Mouse (Mus musculus) brain, embryonic 18.5 days (tissue): ENCODE results near the gene Gab3.

Experiments
- DNase-seq: peaks from one replicate; pipeline ENCODE4 v3.0.0-alpha.2; 2012; ENCODE audit warnings: low read depth, low spot score

Gene Gab3

GRCm38 (mm10) chrX:75084774-75085508 is at the start of gene Gab3:
TSS of gene Gab3 (minus strand) at chrX:75085458.
- no peak for DNase-seq

GRCm38 (mm10) chrX:75130467-75131160 is 45.4 kb upstream of the Gab3 start, which contains the start of gene Mpp1:
TSS of gene Mpp1 (minus strand) at chrX:75131016.
- DNase-seq = peak; percentile 64

DNA sequence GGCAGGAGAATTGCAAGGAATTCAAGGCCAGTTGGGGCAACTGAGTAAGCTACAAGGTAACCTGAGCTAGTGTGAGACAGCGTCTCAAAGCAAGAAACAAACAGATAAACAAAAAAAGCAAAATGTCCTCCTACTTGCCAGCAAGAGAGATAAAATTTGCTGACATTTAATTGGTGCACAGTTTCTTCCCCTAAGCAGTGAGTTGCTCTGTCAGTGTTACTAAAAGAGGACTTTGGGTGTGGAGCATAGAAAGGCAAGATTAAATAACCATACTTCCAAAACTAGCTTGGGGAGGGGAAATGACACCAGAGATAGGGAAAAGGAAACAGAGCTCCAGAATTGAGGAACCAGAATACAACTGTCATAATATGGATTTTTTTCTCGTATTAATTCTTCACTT is 44.2 kb upstream of the Gab3 start:
- DNase-seq = no peak

DNA sequence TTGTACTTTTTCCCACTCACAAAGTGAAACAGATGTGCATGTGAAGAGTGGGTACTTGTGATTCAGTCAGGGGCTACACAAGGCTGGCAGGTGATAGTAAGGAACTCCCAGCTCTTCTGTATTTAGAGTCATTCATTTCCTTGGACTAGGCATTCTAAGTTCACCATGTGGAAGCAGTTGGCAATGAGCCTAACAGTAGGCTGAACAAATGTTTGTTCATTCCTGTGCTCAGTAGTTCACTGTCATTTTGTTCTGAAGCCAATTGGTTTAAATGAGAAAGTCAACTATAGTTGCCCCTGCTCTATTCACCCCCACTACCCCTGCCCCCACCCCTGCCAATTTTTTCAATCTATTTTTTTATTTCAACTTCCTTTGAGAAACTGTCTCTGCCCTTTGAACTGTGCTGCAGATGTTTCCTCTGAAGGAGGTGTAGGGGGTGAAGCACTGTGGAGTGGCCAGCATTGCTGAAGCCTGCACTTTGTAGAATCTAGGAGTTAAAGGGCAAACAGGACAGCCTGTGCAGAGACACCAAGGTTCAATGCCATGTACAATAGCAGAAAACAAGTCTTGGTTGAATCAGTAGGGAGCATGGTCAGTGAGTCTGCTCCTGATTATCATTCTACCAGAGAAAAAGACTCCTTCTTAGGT is 43.2 kb upstream of the Gab3 start:
- no peak for DNase-seq

GRCm38 (mm10) chrX:75126893-75127292 is 41.6 kb upstream of the Gab3 start:
- no peak for DNase-seq

DNA sequence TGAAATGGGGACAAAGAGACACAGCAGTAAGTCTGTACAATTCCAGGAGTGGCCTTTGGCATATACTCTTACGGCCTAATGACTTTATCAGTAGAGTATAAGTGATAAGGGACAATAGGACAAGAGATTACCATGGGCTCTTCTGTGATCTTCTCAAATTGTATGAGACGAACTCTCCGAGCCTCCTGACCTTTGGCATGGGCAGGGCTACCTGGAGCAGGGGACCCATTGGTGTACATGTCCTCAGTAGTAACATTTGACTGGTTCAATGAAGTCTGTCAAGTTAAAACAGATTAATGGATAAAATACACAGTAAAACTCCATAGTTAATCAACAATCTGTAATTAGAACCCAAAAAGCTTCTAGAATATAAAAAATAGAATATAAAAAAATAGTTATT is 40.3 kb upstream of the Gab3 start:
- no peak for DNase-seq

GRCm38 (mm10) chrX:75115550-75115949 is 30.3 kb upstream of the Gab3 start:
- DNase-seq = no peak

GRCm38 (mm10) chrX:75102293-75102692 is 17.0 kb upstream of the Gab3 start:
- DNase-seq = no peak

DNA sequence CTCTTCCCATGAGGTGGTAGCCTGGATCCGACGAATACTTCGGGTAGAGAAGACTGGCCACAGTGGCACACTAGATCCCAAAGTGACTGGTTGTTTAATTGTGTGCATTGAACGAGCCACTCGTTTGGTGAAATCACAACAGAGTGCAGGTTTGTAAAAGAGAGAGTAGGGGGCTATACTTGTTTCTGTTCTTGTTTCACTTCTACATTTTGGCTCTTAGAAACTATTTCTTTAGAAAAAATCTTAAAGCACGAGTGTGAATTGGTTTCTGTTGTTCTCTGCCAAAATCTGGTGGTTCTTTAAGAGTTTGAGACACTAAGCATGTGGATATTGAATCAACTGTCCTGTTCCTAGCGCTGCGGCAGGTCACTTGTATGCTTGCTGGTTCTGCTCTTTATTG is 13.5 kb upstream of the Gab3 start:
- no peak for DNase-seq

GRCm38 (mm10) chrX:75096163-75096770 is 11.0 kb upstream of the Gab3 start:
- no peak for DNase-seq

DNA sequence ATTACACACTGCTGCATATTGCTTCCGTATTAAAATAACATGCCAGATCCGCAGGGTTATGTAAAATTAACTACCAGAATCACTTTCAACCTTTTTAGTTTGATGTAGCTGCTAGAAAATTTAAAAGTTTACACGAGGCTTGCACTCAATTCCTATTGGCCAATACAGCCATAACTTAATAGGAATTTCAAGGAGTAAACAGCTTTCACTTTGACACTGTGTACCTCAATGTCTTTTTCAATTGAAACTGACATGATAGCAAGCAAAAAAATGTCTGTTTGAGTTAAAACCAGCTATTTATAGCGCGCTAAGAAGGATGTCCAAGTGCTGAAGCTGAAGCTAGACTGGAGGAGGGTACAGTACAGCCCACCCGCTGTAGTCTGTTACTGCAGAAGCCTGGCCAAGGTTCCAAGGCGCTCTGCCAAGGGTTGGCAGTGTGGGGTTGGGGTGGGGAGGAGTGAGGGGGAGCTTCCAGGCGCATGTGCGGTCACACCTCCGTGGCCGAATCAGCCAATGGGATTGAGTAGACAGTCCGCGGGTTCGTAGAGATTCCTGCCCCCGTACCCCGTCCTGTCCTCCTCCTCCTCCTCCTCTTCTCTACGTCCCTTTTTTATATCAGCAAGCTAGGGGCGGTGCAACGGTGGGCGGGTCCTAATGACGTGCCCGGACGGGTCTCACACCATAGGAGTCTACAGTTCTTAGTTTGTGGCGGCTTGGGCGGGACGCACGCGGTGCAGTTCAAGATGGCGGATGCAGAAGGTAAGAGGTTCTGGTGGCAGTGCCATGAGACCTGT is 10.3 kb upstream of the Gab3 start, which contains the start of gene Dkc1:
Gene Dkc1, plus strand, starts transcription at position 486 of the 794 bp plus-strand sequence.
- DNase-seq = peak; percentile 88

DNA sequence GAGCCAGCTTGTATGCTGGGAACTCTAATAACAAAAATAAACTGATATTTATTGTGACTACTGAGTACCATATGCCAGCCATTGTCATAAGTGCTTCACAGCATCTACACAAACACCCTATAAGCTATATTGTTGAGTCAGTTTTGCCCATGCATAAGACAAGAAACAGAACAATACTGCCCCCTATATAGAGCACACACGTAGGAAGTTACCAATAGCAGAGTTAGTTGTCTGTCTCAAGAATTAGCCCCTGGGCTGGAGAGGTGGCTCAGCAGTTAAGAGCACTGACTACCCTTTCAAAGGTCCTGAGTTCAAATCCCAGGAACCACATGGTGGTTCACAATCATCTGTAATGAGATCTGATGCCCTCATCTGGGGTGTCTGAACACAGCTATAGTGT is 396 bp upstream of the Gab3 start:
- no peak for DNase-seq

- DNase-seq = no peak
Measured at GRCm38 (mm10) chrX:75083982-75084773, 1.1 kb downstream of the Gab3 start.

- DNase-seq = no peak
Measured at GRCm38 (mm10) chrX:75082351-75082750, 2.9 kb downstream of the Gab3 start.

GRCm38 (mm10) chrX:75056120-75056775 is 29.0 kb downstream of the Gab3 start:
- DNase-seq = no peak

DNA sequence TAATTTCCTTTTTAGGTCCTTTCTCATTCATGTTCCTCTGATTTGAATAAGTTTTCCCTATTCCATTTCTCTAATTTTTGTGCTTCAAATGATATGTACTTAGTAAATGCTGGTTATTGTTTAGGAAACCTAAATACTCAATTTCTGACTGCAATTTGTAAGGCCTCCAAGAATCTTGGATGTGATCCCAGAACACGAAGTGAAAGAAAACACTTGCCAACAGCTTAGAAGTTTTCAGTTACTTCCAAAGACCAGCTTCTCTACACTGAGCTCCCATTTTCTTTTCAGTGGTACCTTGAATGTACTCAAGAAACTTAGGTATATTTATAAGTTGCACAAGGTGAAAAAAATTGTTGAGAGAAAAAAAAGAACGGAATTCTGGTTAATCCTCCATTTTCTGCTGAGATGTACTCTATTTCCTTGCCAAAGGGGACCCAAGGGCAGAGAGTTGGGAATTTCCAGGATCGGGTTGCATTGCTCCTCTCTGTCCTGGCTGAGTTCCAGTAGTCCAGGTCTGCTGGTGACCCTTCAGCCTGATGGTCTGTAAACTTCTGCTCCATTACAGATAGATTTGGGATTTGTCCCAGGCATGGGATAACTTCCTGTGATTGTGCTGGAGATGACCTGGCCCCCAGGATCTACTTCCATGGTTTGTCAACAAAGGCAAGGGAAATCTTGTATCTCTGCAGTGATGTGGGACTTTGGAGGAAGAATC is 38.2 kb downstream of the Gab3 start:
- DNase-seq = no peak

- no peak for DNase-seq
Measured at GRCm38 (mm10) chrX:75045931-75046330, 39.3 kb downstream of the Gab3 start.

DNA sequence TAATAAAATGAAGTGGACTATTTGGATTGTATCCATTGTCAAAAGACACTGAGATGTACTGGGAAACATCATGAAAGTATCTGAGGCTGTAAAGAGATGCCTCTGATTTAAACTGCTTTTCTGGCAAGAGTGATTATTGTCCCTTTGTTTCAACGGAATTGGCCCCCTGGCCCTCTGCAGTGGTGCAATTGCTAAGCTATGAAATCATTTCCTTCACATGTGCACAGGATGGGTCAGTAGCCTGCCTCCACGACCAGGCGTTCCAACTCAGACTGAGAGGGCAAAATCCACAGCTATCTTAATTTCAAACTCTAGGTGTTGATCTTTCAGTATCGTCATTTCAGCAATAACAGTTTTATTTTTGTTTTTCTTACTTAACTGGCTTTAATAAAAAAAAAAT is 40.7 kb downstream of the Gab3 start:
- DNase-seq = no peak

DNA sequence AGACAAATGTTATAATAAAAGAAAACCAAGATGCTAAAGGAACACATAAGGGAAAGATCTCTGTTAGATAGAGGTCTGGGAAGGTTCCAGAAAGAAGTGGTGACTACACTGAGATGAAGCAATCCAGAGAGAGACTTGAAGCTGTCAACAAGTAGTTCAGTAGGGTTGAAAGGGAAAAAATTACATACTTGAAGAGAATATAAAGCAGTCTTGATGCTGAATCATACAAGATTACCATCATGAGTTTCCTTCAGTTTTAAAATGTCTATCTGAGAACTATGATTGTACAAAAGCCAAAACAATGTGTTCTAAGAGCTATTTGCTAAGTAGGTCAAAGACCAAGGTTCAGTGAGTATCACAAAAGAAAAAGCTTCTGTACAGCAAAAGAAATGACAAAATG is 48.6 kb downstream of the Gab3 start:
- no peak for DNase-seq
